Mouse (Mus musculus) C2C12 (cell line): ENCODE data around the gene Slc6a1.

Experiments
- CTCF ChIP-seq: IDR thresholded peaks from one replicate; pipeline ENCODE4 v1.5.1; 2011; ENCODE audit not compliant: control insufficient read depth, insufficient read depth, insufficient read length
- FOSL1 ChIP-seq: IDR thresholded peaks from one replicate; pipeline ENCODE4 v1.8.0; 2011; ENCODE audit warnings: mild to moderate bottlenecking, low read length; ENCODE audit not compliant: poor library complexity, insufficient read depth, severe bottlenecking
- MAX ChIP-seq: IDR thresholded peaks from one replicate; pipeline ENCODE4 v1.6.1; 2011; ENCODE audit warnings: mild to moderate bottlenecking, control low read depth
- MYOD1 ChIP-seq: IDR thresholded peaks from one replicate; pipeline ENCODE4 v1.6.1; 2011; ENCODE audit warnings: low read depth; ENCODE audit not compliant: control insufficient read depth, insufficient read length
- MYOG ChIP-seq: IDR thresholded peaks from one replicate; pipeline ENCODE4 v1.6.1; 2011; ENCODE audit not compliant: control insufficient read depth, insufficient read length; ENCODE audit errors: extremely low read depth
- USF1 ChIP-seq: IDR thresholded peaks from one replicate; pipeline ENCODE4 v1.6.1; 2011; ENCODE audit warnings: low read depth, mild to moderate bottlenecking, control low read depth, moderate library complexity

DNA sequence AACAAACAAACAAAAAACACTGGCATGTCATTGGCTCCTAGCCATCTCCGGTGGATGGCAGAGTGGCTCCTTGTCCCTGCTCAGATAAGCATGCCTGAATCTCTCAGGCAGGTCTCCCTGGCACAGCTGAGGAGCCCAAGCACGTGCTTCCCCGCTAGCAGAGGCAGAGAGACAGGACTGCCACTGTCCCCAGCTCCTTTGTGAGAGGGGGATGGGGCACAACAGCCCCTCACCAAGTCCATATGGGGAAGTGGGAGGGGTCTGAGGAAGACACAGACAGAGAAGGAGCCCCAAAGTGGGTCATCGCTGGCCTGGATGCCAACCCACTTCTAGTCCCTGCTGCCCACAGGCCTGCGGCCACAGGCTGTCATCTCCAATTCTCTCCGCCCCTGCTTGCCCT lies 20.8 kb upstream of the Slc6a1 start:
- TF ChIP-seq CTCF (no peak), FOSL1 (no peak), MYOD1 (no peak), USF1 (no peak), MYOG (no peak), MAX (no peak)
